Mouse (Mus musculus) layer of hippocampus, adult 2 months (tissue): Measurements from ENCODE around the gene Zc3h10. TPM values are rescaled to one million over a fixed set of nuclear protein-coding genes. Genes with fewer than 3 reads are reported as not detected.
"Not testable (repeated sequence)": the region's sequence is repeated elsewhere in the genome, so short reads cannot be mapped to it uniquely, and the experiment has no call there.

Source experiments
- DNase-seq, 2 experiments: peaks; one replicate each; pipeline ENCODE4 v3.0.0; 2022; ENCODE audit warnings: low spot score in 2 of 2
- H3K27ac ChIP-seq: fragments of 200-600 bp; 2 replicates; pipeline ENCODE4 v1.8.1; 2022
- H3K4me3 ChIP-seq: fragments of 200-600 bp; 2 replicates; pipeline ENCODE4 v1.8.1; 2022; ENCODE audit warnings: mild to moderate bottlenecking
- CTCF ChIP-seq: fragments of 200-600 bp; conservative IDR thresholded peaks from 2 replicates; pipeline ENCODE4 v1.8.1; 2022; ENCODE audit warnings: antibody characterized with exemption, mild to moderate bottlenecking, moderate library complexity
- total RNA-seq, 2 experiments: library from RNA; stranded (reverse); gene quantifications; 2 replicates each; pipeline ENCODE4 v1.2.3; 2021

The Zc3h10 gene
- total RNA-seq, 2 experiments from 2014 or later, result 12.2 to 14.3 TPM

DNA sequence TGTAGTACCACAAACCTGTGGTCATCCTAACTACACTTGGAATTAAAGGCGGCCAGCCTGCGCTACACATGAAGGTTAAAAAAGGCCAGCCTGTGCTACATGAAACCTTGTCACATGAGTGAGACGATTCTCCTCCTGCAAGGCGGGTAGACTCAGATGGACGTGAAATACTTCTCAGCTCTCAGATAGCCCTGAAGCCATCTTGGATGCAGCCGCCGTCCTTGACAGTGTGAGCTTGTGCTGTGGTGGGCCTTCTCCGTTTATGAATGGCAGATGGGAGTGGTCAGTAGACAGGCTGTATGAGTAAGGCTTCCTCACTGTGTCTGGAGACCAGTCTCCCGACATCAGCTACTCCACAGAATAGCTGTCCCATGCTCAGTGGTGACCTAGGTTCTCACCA, 38.4 kb downstream of the Zc3h10 start:
- Histone ChIP-seq H3K4me3 (no peak overlapping the region), H3K27ac (no peak overlapping the region)
- no peak for TF ChIP-seq CTCF
- no peak for DNase-seq

DNA sequence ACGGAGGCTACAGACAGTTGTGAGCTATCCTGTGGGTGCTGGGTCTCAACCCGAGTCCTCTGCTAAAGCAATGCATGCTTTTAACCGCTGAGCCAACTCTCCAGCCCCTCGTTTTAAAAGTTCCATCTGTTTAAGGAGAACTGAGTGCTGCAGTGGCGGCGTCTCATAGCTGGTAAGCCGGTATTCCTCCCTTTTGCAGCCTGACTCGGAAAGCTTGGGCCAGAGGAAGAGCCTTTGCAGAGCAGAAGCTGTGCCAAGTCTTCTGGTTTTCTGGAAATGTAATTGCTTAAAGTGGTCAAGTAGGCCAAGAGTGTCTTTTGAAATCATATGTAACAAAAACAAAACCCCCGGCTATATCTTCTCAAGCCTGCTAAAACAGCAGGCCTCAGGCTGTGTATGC, 39.3 kb downstream of the Zc3h10 start:
- TF ChIP-seq CTCF, result no peak
- no peak overlapping the region for H3K4me3 ChIP-seq
- no peak for DNase-seq

DNA sequence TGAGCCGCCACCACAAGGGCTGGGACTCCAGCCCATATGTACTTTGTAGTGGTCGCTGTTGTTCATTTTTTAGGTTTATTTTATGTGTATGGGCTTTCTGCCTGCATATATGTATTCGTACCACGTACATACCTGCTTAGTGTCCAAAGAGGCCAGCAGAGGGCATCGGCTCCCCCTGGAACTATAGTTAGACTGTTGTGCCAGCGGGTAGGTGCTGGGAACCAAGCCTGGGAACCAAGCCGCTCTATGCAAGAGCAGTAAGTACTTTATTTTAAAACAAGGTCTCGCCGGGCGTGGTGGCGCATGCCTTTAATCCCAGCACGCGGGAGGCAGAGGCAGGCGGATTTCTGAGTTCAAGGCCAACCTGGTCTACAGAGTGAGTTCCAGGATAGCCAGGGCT, 41.6 kb downstream of the Zc3h10 start:
- Histone ChIP-seq H3K4me3 (no peak overlapping the region), H3K27ac (no peak overlapping the region)
- peak; percentile 25; the same call in 1 of the 2 replicates for TF ChIP-seq CTCF
- DNase-seq, result no peak

More for the DNA sequence above, 39.3 kb downstream of the Zc3h10 start:
- no peak overlapping the region for H3K27ac ChIP-seq

DNA sequence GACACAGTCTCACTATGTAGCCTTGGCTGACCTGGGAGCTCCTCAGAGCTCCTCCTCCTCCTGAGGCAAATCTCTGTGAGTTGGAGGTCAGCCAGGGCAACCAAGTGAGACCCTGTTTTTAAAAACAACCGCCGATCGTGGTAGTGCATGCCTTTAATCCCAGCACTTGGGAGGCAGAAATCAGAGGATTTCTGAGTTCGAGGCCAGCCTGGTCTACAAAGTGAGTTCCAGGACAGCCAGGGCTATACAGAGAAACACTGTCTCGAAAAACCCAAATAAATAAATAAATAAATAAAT, 42.3 kb downstream of the Zc3h10 start:
- not testable (repeated sequence) for DNase-seq, H3K4me3 ChIP-seq
- H3K27ac ChIP-seq, result peak overlapping the region; percentile 11; the same call in 1 of the 2 replicates

DNA sequence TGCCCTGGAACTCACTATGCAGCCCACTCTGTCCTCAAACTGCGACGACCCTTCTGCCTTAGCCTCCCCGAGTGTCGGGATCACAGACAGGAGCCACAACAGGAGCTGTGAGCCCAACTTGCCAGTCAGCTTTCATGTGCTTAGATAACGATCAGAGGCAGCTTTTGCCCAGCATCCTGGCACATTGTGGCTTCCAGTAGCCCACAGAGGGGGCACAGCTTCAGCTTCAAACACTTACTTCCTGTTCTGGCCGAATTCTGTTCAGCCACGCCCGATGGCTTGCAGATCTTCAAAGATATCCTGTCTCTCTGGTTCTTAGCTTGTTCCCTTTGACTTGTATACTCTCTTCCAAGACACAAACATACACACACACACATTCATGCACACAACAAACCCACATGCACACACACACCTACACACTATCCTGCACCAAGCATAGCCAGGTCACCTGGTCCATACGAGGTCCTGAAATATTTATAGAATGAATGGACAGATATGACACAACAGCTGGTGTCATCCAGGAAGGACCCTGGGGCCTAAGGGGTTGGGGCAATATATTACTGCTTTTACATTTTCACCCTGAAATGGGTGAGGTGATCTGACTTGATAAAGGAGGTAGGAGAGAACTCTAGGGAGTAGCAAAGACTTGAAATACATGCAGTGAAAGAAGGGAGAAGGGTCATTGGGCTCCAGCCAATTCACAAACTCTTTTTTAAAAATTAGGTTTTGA, 42.8 kb downstream of the Zc3h10 start:
- TF ChIP-seq CTCF, result no peak
- Histone ChIP-seq H3K4me3 (no peak overlapping the region), H3K27ac (peak overlapping the region; percentile 11; the same call in 1 of the 2 replicates)
- no peak for DNase-seq

DNA sequence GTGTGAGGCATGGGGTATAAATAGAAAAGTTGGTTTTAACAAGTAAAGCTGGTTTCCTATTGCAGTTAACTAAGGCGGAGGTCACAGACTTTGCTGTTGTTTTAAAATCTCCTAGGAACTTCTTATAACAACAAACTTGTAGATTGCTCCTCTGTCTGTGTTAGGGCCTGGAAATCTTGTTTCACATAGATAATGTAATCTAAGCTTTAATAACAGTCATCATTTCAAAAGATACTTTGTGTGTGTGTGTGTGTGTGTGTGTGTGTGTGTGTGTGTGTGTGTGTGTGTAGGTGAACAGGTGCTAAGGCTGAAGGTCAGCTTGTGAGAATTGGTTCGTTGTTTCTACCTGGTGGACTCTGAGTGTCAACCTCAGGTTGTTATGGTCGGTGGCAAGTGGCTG, 43.6 kb downstream of the Zc3h10 start:
- H3K27ac ChIP-seq, result peak overlapping the region; percentile 11; the same call in 1 of the 2 replicates
- TF ChIP-seq CTCF, result no peak
- H3K4me3 ChIP-seq, result no peak overlapping the region
- DNase-seq, result no peak

DNA sequence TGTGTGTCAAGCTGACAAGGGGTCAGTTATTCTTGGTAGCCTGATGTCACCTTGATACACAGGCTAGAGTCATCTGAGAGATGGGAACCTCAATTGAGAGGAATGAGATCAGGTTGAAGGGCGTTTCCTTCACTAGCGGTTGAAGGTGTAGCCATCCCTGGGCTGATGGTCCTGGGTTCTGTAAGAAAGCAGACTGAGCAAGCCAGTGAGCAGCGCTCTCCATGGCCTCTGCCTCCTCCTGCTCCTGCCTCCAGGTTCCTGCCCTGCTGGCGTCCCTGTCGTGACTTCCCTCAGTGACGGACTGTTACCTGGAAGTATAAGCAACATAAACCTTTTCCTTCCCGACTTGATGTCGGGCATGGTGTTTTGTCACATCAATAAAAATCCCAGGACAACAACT, 44.0 kb downstream of the Zc3h10 start:
- Histone ChIP-seq H3K4me3 (no peak overlapping the region), H3K27ac (no peak overlapping the region)
- TF ChIP-seq CTCF, result no peak
- no peak for DNase-seq

DNA sequence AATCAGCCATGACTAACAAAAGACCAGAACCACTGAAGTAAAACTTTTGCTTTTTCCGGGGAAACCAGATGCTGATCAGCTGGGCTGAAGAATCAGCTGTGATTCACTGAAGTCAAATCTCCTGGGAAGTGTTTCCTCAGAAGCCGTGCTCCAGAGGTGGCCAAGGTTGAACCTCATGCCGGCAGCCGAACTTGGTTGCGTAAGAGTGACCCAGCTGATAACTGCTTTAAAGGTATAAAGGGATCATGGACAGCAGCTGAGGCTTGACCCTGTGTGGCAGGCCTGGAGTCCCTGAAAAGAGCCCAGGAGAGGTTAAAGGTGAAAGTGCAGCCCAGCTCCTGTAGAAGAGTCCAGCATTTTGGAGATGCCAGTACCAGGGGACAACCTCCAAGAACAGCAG, 45.2 kb downstream of the Zc3h10 start:
- DNase-seq, result no peak
- no peak for TF ChIP-seq CTCF
- Histone ChIP-seq H3K4me3 (no peak overlapping the region), H3K27ac (no peak overlapping the region)

DNA sequence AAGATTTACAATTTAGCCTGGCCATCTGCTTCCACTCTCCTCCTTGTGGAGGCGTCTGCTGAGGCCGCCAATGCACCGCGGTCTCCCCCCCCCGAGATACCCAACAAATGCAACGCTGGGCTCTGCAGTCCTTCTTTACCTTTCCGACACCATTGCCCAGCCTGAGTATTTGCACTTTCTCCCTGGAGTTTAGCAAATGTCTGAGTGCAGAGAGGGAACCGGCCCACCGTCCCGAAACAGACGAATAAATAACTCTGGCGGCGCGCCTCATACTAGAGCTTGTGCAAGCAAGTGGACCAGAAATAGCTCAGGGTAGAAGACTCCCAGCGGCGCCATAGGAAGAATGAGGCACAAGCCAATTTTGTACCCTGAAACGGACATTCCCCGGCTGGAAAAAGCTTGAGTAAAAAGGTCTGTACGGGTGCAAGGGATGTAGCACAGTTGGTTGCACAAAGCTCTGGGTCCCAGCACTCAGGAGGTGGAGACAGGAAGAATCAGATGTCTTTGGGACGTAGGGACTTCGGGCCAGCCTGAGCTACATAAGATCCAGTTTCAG, 48.4 kb downstream of the Zc3h10 start:
- 0 out of 2 replicates have a peak, but pooled peaks have one; percentile 35 for TF ChIP-seq CTCF

DNA sequence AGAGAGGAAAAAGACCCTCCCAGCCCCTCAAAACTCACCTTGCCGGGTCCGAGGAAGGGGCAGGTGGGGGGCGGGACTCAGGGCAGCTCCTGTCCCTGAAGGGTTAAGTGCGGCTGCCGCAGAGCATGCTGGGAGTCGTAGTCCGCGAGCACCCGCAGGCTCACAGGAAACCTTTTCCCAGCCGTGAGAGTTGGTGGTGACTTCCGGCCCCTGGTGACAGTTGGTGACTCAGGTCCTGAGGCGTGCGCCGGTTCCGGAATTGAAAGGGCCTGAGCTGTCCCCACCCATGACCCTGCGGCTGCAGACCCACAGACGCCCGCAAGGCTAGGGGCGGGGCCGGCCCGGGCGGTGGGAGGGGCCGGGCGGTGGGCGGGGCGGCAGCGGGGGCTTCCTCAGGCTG, 49.0 kb downstream of the Zc3h10 start, which contains the start of gene Myl6b:
TSS of gene Myl6b (minus strand) at position 96 of the 400 bp plus-strand sequence.
- Histone ChIP-seq H3K4me3 (peak within 1 kb of the TSS; percentile 67), H3K27ac (peak within 1 kb of the TSS; percentile 91)
- TF ChIP-seq CTCF, result peak; percentile 34; the same call in 1 of the 2 replicates
- DNase-seq, result peak; percentile 91 to 96

More for the DNA sequence above, 48.4 kb downstream of the Zc3h10 start:
- peak overlapping the region; percentile 67 for H3K4me3 ChIP-seq
- peak in 1 of 2 experiments; percentile 60 for DNase-seq
- peak overlapping the region; percentile 91 for H3K27ac ChIP-seq

DNA sequence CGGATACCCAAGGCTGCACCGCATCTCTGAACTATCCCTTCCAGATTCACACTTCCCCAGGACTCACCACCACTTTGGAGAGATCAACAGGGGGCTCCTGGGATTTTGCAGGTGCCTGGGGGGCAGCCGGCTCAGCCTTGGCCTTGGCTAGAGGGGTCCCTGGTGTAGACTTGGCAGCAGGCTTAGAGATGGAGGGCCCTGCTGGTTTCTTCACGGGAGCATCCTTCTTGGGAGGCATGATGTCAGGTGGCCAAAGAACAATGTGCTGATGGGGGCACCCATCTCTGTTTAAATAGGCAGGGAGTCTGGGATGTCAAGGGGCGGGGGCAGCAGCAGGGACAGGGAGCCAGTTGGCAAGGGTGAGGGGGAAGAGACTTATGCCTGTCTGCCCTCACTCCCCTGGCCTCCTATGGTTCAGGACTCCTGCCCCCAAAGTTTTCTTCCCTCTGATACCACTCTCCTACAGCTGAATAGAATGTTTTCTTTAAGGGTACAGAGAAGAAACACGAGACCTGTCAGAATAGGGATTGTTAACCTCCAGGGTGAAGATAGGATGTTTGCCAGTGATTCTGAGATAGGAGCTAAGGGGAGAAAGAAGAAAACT, 50.3 kb downstream of the Zc3h10 start:
- H3K4me3 ChIP-seq, result no peak overlapping the region
- DNase-seq, result no peak
- TF ChIP-seq CTCF, result no peak
- no peak overlapping the region for H3K27ac ChIP-seq

DNA sequence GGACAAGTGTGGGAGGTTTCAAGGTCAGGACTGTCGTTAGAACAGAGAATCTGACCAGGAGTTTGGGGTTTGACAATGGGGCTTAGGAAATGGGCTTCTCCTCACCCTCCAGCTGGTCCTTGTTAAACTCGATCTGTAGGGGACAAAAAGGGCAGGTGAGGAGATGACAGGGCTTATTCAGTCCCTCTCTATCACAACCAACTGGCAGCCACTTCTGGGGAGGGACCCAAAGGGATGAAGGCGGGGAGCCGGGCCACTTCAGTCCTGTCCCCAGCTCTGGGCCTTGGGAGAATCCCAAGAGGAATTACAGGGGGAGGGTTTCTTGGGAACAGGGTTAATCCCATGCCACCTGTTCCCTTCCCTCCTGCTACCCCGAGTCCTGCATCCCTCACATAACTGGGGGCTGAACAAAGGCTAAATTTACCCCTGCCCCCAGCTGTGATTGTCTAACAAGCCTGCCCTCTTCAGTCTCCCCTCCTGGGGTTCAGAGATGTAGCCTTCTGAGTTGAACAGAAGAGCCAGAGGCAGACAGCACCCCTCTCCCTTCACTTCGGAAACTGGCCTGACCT, 51.0 kb downstream of the Zc3h10 start:
- DNase-seq, result no peak
- Histone ChIP-seq H3K4me3 (no peak overlapping the region), H3K27ac (no peak overlapping the region)
- no peak for TF ChIP-seq CTCF

DNA sequence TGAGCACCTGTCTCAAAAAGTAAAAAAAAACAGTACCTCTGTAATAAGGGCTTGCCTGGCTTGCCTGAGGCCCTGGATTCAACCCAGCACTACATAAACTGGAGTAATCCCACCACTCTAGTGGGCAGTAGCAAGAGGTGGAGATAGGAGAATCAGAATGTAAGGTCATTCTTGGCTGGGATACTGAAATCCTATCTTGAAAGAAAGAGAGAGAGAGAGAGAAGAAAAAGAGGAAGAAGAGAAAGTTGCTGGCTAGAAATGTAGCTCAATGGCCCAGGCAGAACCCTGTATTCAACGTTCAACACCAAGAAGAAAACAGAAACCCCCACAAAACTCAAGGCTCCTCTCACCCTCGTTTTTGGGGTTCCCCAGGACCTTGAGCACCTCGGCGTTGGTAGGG, 51.7 kb downstream of the Zc3h10 start:
- no peak for DNase-seq
- H3K4me3 ChIP-seq, result no peak overlapping the region
- no peak overlapping the region for H3K27ac ChIP-seq
- TF ChIP-seq CTCF, result no peak
